Mouse (Mus musculus) T-helper 2 cell (primary cell): ENCODE measurements around the gene Cep250.

Experiments
- in situ Hi-C: fragments of 300-600 bp; cut with MboI, MseI; formaldehyde crosslinking; loops from one replicate; pipeline ENCODE4 v1.15.1; 2025; ENCODE audit warnings: high pct_unique_total_duplicates

Cep250 gene

DNA sequence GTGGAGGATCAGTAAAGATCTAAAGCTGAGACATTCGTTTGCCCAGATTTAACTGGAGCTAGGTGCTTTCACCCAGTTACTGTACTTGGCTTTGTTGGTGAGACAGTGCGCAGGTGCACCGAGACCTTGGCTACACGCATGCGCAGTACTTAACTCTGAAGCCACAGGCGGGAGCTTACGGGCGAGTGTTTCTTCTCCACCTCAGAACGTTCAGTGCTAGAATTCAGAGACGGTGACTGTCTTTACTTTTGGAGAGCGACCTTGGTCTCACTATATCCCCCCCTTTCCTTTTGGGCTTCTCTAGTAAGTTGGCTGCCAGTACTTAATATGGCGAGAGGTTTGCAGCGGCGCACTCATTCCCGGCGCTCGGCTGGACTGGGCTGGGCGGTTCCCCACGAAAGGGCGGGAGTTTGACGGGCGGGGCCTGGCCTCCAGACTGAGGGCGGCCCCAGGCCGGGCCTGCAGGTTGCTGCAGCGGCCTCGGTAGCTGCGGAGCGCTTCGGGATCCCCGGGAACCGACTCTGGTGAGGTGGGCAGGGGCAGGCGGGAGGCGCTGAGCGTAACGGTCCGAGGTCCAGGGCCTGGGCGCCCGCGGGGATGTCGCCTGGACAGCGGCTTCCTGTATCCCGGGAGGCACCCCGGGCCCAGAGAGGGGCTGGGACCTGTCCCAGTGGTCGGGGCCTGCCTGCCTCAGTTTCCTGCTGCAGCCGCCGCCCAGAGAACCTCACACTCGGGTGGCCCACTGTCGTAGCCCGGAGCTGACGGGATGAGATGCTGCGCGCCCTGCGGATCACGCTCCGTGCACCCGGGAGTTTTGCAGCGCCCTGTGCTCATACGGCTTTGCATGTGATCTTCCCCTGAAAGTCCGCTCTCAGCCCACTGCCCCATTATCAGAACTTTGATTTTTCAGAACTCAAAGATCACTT is at the start of gene Cep250:
Gene Cep250 (plus strand): TSS at position 325 of the 926 bp plus-strand sequence.
- in situ Hi-C loops = no loop called here

DNA sequence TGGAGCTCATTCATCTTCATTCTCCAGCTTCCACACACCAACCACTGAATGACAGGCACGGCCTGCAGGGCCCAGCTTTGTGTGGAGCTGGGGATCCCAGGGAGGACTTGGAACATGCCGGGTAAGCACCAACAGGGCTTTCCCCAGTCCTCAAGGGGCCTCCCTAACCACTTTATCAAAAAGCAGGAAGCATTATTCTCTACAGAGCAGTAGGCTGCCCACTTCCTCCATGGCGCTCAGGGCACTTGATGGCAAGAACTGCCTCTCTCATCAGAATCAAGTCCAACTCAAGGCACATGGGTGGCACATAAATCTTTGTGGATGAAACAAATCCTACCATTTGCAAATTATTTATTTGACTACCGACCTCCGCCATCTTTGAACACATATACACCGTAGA is 41.6 kb upstream of the Cep250 start:
- in situ Hi-C loops = no loop called here

DNA sequence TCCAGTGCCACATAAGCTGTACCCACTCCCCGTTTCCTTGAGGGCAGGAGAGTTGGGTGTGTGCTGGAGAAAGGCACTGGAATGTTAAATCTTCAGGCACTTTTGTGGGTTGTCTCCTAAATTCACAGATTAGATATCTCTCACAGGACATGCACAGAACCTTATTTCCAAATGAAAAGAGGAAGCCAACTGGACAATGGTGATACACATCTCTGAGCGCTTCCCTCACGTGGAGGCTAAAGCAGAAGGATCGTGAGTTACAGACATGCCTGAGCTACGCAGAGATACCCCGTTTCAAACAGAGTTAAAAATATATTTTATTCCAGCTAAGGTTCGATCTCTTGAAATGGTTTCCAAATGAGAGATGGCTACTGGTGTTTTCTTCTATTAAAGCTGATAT is 33.1 kb upstream of the Cep250 start:
- in situ Hi-C loops = no loop called here

DNA sequence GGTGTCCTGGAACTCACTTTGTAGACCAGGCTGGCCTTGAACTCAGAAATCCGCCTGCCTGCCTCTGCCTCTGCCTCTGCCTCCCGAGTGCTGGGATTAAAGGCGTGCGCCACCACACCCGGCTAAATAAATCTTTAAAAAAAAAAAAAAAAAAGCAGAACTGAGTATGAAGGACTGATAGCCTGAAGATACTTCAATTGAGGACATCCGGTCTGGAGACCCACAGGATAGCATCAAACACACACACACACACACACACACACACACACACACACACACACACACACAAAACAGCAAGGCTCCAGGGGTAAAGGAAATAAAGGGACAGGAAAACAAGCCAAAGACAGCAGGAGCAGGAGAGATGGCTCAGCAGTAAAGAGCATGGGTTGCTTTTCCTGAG is 31.0 kb upstream of the Cep250 start:
- in situ Hi-C loops = loop anchor here (5.0 kb wide), 1 partner anchor 82 kb away; the partner anchor contains the start of genes 6430550D23Rik and Ergic3

DNA sequence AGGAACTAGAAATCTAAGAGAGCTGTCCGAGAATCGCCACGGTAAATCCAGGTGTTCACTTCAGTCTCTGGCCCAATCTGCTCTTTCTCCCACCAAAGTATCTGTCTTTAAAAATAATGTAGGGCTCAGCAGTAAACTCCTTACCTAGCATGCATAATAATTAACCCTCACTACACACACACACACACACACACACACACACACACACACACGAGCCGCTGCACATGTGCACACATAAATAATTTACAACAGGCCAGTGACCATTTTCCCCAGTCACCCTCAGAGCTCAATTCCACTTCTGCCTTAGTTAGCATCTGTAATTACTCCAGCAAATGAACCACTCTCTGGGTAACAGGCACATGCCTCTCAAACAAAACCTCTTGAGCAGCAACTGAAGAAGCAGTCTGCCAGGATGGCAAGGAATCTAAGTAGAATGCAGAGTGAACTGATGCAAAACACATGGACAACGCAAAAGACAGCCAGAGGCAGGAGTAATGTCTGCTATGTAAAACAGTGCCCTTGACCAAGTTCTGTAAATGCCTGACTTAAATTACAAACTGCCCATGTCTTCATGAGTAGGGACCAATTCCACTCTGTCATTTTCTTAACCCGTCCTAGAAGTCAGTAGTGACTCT is 27.4 kb upstream of the Cep250 start:
- in situ Hi-C loops = loop anchor here (5.0 kb wide), 1 partner anchor 78 kb away; the partner anchor contains the start of genes 6430550D23Rik and Ergic3

DNA sequence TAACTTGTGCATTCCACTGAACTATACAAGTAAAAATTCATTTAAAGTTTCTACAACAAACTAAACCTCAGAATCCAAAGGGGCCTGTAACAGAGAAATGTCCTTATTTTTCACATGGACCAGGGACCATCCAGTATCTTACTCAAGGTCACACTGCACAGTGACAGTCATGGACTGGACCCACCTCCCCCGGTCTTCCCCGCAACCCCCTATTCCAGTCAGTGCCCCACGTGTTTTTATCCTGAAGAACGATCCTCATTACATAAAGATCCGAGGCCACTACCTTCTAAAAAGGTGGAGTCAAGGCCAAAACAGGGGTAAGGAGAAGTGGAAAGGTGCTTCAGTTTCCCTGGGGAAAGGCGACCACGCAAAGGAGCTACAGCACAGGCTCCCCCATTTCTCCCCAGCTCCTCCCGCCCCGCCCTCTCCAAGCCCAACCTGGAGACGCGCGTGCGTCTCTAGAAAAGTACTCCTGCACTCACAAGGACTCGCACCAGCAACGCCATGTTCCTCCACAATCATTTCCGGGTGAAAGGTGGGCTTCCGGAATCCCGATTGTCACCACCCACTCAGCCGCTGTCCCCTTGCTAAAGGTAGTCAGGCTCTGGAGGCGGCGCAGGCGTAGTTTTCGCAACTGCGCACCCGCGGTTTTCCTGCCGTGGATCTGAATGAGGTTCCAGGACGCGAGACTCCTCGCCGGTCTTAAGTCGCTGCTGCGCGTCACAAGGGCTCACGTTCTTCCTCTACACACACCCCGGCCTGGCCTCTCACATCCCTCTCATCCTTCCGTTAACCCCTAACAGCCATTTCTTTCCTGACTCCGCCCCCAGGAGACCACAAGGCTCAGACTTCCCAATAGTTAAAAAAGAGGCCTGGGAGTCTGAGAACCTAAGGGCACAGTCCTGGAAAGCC is 26.5 kb upstream of the Cep250 start, which contains the start of gene Uqcc1:
Gene Uqcc1 (minus strand): TSS at position 780 of the 912 bp plus-strand sequence.
- in situ Hi-C loops = loop anchor here (5.0 kb wide), 1 partner anchor 78 kb away; the partner anchor contains the start of genes 6430550D23Rik and Ergic3

DNA sequence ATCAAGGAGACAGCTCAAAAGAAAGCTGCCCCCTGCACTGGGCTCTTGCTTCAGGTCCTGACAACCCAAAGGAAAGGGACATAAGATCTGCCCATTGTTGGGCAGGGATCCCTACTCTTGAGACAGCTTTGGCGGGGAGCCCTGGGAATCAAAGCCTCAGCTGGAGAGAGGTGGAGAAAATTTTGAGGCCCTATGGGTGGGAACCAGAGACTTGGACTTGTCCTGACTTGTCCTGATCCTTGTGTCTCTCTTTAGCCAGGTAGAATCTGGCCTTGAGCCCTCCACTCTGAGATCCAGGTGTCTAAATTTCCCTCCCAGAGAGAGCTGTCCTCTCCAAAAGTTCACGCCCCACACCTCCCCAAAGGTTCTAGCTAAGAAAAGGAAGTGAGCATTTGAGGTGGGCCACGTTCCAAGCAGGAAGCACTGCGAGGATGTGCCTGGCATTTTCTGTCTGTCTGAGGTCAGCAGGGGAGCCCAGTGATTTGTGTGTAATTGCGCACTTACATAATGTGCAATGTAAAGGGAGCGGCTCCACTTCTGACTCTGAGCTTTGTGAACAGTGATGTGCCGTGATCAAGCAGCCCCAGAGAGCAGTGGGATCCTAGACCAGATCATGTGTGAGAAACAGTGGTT is 16.2 kb upstream of the Cep250 start:
- in situ Hi-C loops = loop anchor here (5.0 kb wide), 1 partner anchor 88 kb away; no protein-coding TSS in a partner anchor

DNA sequence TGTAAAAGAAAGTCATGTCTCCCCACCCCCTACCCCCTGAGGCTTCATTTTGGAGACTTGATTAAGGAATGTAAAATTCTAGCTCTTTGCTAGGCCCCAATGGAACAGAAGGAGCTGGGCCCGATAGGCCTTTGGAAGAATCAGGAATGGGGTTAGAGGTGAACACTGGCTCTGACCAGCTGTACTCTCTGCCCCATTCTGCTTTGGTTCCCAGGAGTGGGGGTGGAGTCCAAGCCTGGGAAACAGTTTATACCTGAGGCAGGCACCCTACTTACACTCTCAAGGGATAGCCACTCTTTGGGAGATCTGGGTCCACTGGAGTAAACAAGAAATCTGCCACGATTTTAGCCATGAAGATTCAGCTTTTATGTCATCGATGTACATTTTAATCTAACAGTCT is 15.6 kb upstream of the Cep250 start, which contains the start of gene Gm15557:
Gene Gm15557 (plus strand): TSS at position 48 of the 400 bp plus-strand sequence.
- in situ Hi-C loops = loop anchor here (5.0 kb wide), 1 partner anchor 88 kb away; no protein-coding TSS in a partner anchor

DNA sequence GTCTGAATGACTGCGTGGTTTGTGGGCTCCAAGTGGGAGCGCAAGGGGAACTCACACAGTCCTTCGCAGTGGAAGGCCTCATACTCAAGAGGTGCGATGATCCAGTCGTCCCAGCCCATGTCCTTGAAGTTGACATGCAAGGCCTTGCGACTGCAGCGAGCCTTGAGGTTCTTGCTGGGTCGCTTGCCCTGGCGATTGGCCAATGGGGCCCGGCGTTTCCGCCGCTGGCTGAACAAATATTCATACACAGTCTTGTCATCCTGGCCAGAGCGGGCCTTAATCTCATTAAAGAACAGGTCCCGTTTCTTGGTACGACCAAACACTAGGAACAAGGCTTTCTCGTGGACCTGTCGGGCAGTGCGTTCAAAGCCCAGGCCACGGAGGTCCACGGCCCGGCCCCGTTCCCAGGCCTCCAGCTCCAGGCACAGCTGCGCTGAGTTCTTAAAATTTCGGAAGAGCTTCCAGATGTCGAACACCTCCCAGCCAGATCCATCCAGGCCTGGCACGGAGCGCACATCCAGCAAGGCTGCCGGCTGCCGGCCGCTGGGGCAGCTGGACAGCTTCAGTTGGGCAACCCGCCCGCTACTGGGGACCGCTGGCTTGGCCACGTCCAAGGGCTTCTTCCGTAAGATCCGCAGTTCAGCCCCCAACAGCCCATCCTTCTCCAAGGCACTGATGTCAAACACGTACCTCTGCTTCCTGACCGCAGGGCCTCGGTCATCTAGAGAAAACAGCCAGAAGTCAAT is 14.4 kb upstream of the Cep250 start:
- in situ Hi-C loops = loop anchor here (5.0 kb wide), 1 partner anchor 90 kb away; no protein-coding TSS in a partner anchor

DNA sequence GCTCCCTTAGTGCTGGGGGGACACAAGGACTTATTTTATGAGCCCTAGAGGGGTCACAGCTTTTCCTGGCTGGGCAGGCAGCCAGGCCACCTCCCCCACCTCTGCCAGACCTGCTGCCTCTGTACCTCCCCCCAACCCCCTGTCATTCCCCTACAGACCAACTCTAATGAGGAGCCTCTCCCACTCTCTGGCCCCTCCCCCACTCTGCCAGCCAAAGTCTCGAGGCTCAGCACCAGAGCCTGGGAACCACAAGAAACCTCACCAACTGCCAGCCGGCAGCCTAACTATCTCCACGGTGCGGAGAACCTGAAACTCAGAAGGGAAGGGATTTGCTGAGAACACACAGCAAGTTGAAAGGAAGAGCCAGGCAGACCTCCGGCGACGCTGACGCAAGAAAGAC is 12.8 kb upstream of the Cep250 start:
- in situ Hi-C loops = loop anchor here (5.0 kb wide), 1 partner anchor 91 kb away; no protein-coding TSS in a partner anchor

DNA sequence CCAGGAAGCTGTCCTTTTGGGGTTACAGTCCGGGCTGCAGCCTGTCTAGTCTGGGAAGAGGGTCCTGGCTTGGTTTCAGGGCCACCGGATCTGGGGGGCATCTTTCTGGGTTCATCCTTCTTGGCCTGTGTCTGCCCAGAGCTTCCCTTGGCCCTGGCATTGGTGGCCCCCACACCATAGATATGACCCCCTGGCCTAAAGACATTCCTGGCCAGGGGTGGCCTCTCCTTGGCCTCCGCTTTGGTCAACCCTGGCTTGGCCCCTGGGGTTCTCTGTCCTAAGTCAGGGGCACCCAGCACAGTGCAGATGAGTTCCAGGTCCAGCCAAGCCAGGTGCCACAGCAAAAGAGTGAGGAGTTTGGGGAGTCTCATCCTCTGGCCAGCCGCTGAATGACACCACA is 11.6 kb upstream of the Cep250 start:
- in situ Hi-C loops = loop anchor here (5.0 kb wide), 1 partner anchor 92 kb away; no protein-coding TSS in a partner anchor

DNA sequence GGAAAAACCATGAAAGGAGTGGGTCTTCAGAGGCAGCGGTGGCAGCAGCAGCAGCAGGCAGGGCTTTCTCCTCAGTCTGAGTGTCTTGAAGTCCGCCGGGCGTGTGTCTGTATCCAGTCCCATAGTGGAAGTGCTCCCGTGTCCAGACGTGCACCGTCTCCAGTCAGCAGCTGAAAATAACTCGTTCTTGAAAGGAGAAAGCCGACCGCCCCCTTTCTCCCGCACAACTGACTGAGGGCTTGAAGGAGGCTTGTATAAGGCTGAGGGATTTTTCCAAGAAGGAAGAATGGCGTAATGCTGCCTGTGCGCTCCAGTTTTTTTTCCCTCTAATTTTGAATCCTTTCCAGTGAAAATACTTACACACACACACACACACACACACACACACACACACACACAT is 11.1 kb upstream of the Cep250 start, which contains the start of gene Gdf5:
Gene Gdf5 (minus strand): TSS at position 244 of the 400 bp plus-strand sequence.
- in situ Hi-C loops = no loop called here

DNA sequence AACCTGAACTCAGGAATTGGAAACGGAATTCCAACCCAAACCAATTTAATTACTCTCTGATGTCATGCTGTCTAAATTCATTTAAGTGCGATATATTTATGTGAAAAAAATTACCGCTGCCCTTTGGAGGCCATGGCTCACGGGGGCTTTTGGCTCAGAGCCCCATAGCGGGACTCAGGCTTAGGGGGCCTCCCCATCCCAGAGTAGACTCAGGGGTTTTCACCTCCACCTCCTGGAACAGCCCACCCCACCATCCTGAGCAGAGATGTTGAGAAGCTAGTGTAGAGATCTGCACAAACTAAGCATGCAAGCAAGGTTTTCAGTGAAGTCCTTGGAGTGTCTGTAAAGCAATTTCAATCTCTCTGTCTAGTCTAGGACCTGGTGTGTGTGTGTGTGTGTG is 10.7 kb upstream of the Cep250 start:
- in situ Hi-C loops = no loop called here

DNA sequence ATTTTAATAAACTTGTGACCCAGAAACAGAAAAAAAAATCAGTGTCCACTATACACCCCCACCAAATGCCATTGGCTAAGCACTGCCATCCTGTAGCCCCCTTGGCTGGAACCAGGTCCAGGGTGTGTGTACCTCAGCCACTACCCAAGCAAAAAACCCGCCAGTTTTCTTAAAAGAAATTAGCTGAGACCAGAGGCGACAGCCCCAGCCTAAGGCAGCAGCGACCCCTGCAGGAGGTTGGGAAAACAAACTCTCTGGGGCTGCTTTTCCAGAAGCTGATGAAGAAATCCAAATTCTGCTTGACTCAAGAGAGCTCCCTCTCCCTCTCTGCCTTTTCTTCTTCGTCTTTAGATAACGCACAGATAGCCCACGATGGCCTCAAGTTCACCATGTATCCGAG is 10.2 kb upstream of the Cep250 start:
- in situ Hi-C loops = no loop called here

DNA sequence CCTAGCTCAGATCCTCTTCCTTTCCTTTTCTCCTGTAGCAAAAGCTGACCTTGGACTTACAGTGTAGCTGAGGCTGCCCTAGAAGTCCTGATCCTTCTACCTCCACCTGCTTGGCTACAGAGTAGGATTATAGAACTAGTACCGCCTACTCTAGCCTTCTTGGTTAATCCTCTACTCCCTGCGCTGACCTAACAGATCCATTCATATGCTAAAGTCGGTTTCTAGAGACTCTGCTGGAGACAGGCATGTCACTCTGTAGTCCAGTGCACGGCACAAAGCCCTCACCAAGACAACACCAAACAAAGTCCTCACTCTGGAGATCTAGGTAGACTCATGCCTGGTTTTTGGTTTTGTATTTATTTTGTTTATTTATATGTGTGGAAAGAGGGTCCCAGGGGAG is 9.8 kb upstream of the Cep250 start:
- in situ Hi-C loops = no loop called here

DNA sequence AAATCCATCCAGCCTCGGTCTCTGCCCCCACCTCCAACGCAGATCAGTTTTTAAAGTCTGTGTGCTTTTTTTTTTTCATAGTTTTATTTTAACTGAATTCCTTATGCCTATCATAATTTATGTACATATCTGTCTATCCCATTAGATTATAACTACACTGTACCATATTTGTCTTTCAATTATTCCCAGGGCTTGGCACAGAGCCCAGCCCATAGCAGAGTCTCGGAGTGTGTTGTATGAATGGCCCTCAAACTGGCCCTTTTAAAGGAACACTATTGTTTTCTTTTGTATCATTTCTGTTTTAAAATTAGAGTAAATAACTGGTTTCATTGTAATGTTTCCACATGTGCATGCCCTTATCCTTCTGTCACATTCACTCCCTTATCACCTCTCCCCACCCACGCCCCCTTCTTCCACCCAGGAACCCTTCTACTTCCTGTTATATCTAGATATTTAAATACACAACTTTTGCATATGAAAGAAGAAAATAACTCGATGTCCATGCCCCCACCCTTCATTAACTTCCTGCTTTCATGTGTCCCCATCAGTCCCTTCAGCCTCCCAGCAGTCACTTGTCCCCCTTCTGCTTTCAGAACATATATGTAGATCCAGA is 8.8 kb upstream of the Cep250 start:
- in situ Hi-C loops = no loop called here

DNA sequence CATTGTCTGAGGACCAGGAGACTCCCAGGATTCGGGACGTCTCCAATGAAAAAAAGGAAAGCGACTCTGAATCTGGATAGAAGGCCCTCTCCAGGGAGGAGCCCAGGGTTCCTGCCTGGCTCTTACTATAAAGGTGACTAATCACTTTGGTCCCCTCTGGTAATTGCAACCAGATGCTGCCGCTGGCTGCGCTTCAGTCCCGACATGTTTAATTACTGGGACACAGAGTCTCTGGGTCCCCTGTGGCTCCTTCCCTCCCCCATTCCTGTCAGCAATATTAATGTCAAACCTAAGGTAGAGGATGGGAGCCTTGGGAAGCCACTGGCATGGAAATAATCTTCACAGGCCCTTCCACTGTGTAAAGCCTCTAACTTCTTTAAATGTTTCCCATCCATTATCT is 6.9 kb upstream of the Cep250 start:
- in situ Hi-C loops = no loop called here

DNA sequence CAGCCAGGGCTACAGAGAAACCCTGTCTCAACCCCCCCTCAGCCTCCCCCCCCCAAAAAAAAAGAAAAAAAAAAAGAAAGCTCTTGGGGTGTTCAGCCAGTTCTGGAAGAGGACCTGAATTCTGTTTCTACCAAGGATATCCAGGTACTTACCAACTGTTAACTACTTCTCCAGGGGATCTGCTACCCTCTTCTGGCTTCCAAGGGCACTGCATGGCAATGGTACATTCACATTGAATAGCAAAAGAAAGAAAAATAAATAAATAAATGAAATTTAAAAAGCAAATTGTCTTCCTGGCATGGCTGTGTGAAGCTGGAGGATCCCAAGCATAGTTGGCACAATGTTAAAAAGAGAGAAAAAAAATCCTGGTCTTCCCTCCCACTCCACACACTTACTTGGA is 4.3 kb upstream of the Cep250 start:
- in situ Hi-C loops = no loop called here

DNA sequence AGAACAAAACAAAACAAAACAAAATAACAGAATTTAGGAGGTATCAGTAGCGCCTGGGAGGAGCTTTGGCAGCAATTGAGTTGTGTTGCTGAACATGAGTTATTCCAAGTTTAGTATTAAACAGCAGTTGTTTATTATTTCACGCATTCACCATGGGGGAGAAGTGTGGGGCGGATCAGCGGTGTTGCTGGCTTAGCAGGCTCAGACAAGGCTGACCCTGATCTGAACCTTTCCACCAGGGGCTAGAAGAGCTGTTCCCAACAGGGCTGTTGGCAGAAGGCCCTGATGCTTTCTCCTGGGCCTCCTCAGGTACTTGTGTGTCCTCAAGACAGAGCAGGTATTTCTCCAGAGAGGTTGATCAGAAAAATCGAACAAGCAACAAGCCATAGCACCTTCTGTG is 3.7 kb downstream of the Cep250 start:
- in situ Hi-C loops = loop anchor here (10.0 kb wide), 1 partner anchor 175 kb away; no protein-coding TSS in a partner anchor
